Mouse (Mus musculus) fat pad, adult 2 months (tissue): ENCODE measurements around the gene Farp1.

Source experiments
- DNase-seq: peaks from one replicate; pipeline ENCODE4 v3.0.0-alpha.2; 2011; ENCODE audit warnings: low read depth, low spot score; ENCODE audit errors: extremely low read depth

Gene Farp1

GRCm38 (mm10) chr14:121304523-121304922 is 269.5 kb downstream of the Farp1 start:
- no peak for DNase-seq

GRCm38 (mm10) chr14:121305316-121306064 is 270.5 kb downstream of the Farp1 start:
- DNase-seq: no peak

- DNase-seq: no peak
These were observed 274.9 kb downstream of the Farp1 start for GRCm38 (mm10) chr14:121309909-121310308.

- no peak for DNase-seq
These were observed 275.5 kb downstream of the Farp1 start for GRCm38 (mm10) chr14:121310325-121311080.

- no peak for DNase-seq
These were observed 276.1 kb downstream of the Farp1 start for GRCm38 (mm10) chr14:121311083-121311482.

GRCm38 (mm10) chr14:121313283-121313682 is 278.3 kb downstream of the Farp1 start:
- DNase-seq: no peak

- no peak for DNase-seq
These were observed 279.9 kb downstream of the Farp1 start for GRCm38 (mm10) chr14:121314934-121315333.

- no peak for DNase-seq
These were observed 281.1 kb downstream of the Farp1 start for GRCm38 (mm10) chr14:121316136-121316535.

GRCm38 (mm10) chr14:121316631-121317311 is 281.8 kb downstream of the Farp1 start:
- no peak for DNase-seq

- no peak for DNase-seq
These were observed 282.3 kb downstream of the Farp1 start for GRCm38 (mm10) chr14:121317312-121317671.

- DNase-seq: no peak
These were observed 283.4 kb downstream of the Farp1 start for GRCm38 (mm10) chr14:121318382-121318781.

GRCm38 (mm10) chr14:121322150-121322549 is 287.1 kb downstream of the Farp1 start:
- no peak for DNase-seq

- DNase-seq: no peak
These were observed 287.6 kb downstream of the Farp1 start for GRCm38 (mm10) chr14:121322641-121323040.

GRCm38 (mm10) chr14:121324521-121325330 is 289.7 kb downstream of the Farp1 start:
- no peak for DNase-seq

GRCm38 (mm10) chr14:121326432-121326831 is 291.4 kb downstream of the Farp1 start:
- no peak for DNase-seq

- no peak for DNase-seq
These were observed 293.9 kb downstream of the Farp1 start for GRCm38 (mm10) chr14:121328878-121329277.

GRCm38 (mm10) chr14:121329401-121330089 is 294.5 kb downstream of the Farp1 start:
- DNase-seq: no peak

- no peak for DNase-seq
These were observed 295.0 kb downstream of the Farp1 start for GRCm38 (mm10) chr14:121330090-121330408.
